Mouse (Mus musculus): ENCODE results near the gene Epor. TPM values are rescaled to one million over a fixed set of nuclear protein-coding genes. Genes with fewer than 3 reads are reported as not detected.

The Epor gene
- polyA plus RNA-seq, 1 experiment: 1.1 TPM

DNA sequence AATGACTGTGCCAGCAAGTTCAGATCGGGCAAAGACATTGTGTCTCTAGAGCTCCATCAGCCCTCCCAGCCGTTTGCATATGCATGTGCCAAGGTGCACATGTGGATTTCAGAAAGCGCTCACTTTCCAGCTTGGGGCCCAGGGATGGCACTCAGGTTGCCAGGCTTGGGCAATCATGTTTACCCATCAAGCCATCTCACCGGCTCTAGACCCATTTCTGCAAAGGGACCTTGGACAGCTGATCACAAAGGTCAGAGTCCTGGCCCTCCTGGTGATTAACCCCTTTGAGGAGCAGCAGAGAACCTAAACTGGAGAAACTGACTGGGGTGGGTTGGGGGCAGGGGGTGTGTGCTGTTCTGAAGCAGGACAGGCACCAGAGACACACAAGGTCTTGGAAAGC is 28.9 kb upstream of the Epor start:
- Histone ChIP-seq H3K27ac (ENCODE audit: insufficient read depth, low read depth, low read length) (no peak overlapping the region), H3K4me3 (ENCODE audit: insufficient read depth, low read length) (no peak overlapping the region), H3K4me1 (ENCODE audit: control insufficient read depth, insufficient read depth, low read length) (0 out of 2 replicates have a peak, but pooled peaks cover 2% of the 10 kb centered on the region)
- no peak for TF ChIP-seq POLR2A (IDR thresholded peaks at IDR 0.05; ENCODE audit: borderline replicate concordance, low read depth, low read length)
- no peak for TF ChIP-seq CTCF (IDR thresholded peaks at IDR 0.05; ENCODE audit: low read depth, low read length)

DNA sequence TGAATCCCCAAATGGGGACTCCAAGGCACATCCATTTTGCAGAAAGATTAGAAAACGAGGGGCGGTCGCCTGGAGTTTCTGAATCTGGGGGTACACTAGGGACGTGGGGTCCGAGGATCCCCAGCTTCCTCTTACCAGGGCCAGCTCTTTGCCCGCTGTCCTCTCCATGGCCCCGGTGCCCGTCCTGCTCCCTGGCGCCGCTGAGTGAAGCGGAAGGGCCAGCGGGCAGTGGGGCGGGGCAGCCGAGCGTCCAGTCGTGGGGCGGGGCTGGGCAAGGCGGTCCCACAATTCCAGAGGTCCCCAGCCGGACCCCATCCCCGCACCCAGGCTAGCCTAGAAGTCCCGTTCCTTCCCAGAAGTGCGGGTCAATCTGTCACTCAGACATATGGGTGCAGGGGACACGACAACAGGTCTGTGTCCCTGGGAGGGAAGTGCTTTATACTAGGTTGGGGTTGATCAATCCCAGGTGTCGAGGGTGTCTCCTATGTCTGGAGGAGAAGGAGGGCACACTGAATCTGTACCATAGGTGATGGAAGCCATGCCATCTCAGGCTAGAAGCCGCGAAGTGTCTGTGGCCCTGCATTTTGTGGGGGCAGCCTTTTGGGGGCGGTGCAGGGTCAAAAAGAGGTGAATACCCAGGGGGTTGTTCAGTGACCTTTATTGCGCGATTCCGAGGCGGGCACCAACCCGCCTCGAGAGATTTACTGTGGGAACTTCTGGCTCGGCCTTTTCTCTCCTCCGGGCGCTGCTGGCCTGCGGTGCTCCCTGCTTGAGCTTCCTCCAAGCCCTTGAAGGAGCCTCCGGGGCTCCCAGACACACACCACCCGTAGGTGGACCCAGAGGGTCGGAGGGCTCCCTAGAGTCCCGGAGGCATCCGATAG is 26.2 kb upstream of the Epor start, which contains the start of gene Rgl3:
Rgl3 (minus strand) TSS at position 217 of the 881 bp plus-strand sequence.
- H3K27ac ChIP-seq (ENCODE audit: insufficient read depth, low read depth, low read length): no peak within 1 kb of the TSS
- 0 out of 2 replicates have a peak, but pooled peaks cover 2% of the 10 kb centered on the region for H3K4me1 ChIP-seq (ENCODE audit: control insufficient read depth, insufficient read depth, low read length)
- peak within 1 kb of the TSS; percentile 62 for H3K4me3 ChIP-seq (ENCODE audit: insufficient read depth, low read length)
- TF ChIP-seq CTCF (IDR thresholded peaks at IDR 0.05; ENCODE audit: low read depth, low read length): no peak
- TF ChIP-seq POLR2A (IDR thresholded peaks at IDR 0.05; ENCODE audit: borderline replicate concordance, low read depth, low read length): no peak

DNA sequence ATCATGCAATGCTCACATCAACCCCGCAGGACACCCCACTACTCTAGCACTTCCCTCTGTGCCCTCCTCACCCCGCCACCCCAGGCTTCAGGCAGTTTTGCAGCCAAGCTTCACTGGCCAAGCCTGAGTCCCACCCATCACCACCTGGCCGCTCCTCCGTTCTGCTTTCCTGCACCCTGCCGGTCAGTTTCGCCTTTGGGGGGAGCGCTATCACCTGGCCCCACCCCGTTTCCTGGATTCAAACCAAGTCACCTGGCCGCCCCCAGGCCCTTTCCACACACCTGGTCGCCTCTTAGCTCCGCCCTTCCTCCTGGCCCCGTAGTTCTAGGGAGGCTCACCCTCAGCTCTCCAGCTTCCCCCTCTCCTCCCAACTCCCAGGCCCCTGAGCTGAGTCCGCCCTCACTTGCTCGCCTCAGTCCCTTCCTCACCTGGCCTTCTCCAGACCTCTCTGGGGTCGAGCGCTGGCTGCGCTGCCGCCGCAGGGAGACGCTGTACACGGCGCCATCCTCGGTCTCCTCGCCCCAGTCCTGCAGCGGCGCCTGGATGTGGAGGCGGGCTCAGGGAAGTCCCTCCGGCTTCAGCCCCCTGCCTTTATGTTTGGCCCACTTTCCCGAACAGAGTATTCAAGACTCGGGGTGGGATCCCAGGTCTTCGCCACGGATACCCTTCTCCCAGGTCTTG is 25.3 kb upstream of the Epor start:
- Histone ChIP-seq H3K4me1 (ENCODE audit: control insufficient read depth, insufficient read depth, low read length) (0 out of 2 replicates have a peak, but pooled peaks cover 2% of the 10 kb centered on the region), H3K27ac (ENCODE audit: insufficient read depth, low read depth, low read length) (no peak overlapping the region), H3K4me3 (ENCODE audit: insufficient read depth, low read length) (peak overlapping the region; percentile 62)
- TF ChIP-seq POLR2A (IDR thresholded peaks at IDR 0.05; ENCODE audit: borderline replicate concordance, low read depth, low read length) (no peak), CTCF (IDR thresholded peaks at IDR 0.05; ENCODE audit: low read depth, low read length) (no peak)

DNA sequence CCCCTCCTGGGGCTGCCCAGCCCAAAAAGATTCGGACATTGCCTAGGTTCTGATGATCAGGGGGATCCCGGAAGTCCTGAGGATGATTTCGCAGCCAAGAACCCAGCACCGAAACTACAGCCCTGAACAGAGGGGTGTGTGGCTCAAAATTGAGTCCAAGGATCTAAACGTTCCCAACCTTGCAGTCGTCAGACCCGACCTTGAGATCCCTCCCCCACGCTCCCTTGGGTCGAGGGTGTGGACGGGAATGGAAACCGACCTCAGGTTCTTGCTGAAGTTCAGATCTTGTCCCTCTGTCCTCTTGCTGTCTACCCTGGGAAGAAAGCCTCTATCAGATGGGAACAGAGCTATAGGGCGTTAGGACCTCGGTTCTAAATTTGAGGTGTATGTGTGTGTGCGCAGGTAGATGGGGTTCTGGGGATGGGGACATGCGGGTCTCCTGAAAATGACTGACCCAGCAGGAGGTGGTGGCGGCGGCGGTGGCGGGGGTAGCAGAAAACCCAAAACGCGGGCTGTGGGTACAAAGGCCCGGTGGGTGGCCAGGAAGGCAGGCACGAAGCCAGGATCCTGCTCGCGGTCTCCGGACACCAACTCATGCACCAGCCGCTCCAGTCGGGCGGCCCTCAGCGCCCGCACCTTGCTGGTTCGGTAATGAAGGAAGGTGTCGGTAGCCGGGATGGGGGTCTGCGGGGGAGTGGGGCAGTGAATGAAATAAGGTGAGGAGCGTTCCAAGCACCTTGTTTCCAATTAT is 24.5 kb upstream of the Epor start:
- no peak for TF ChIP-seq CTCF (IDR thresholded peaks at IDR 0.05; ENCODE audit: low read depth, low read length)
- no peak for TF ChIP-seq POLR2A (IDR thresholded peaks at IDR 0.05; ENCODE audit: borderline replicate concordance, low read depth, low read length)
- no peak overlapping the region for H3K27ac ChIP-seq (ENCODE audit: insufficient read depth, low read depth, low read length)
- no peak overlapping the region for H3K4me3 ChIP-seq (ENCODE audit: insufficient read depth, low read length)
- H3K4me1 ChIP-seq (ENCODE audit: control insufficient read depth, insufficient read depth, low read length): 0 out of 2 replicates have a peak, but pooled peaks cover 2% of the 10 kb centered on the region

DNA sequence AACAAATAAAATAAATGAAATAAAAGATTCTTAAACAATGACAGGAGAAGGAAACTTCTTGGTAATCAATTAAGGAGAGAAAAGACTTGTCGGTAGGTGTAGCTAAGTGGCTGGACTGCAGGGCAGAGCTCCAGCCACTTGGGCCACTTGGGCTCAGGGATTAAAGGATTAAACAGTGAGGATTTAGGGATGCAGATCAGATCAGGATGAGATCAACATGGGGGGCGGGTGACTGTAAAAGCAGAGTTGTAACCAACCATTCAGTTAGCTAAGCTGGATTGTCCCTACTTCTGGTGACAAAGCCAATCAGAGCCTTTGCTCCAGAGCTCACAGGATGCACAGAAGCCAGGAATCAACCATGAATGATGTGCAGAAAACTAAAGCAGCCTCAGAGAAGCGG is 20.6 kb upstream of the Epor start:
- no peak overlapping the region for H3K27ac ChIP-seq (ENCODE audit: insufficient read depth, low read depth, low read length)
- H3K4me3 ChIP-seq (ENCODE audit: insufficient read depth, low read length): no peak overlapping the region
- TF ChIP-seq POLR2A (IDR thresholded peaks at IDR 0.05; ENCODE audit: borderline replicate concordance, low read depth, low read length) (no peak), CTCF (IDR thresholded peaks at IDR 0.05; ENCODE audit: low read depth, low read length) (no peak)
- no peaks in the 10 kb centered on the region for H3K4me1 ChIP-seq (ENCODE audit: control insufficient read depth, insufficient read depth, low read length)

DNA sequence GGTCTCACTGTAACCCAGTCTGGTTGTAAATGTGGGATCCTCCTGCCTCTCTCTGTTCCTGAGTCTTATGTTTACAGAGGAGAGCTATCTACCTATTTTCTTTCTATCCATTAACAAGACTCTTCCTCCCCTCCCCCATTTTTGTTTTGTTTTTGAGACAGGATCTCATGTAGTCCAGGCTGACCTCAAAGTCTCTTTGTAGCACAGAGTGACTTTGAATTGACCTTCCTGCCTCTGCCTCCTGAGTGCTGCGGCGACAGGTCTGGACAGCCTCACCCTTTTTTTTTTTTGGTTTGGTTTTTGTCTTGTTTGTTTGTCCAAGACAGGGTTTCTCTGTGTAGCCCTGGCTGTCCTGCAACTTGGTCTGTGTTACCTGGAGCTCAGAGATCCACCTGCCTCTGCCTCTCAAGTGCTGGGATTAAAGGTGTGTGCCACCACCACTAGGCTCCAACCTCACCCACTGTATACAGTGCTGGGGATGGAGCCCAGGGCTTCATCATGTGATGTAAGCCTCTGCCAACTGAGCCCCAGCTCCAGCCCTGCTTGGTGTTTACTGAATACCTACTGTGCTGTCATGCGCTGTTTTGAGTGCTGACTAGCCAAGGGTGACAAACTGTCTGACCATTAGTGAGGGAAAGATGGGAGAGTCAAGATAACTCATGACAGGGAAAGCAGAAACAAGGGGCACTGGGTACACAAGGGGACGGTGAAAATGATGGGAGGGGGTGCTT is 15.3 kb upstream of the Epor start:
- Histone ChIP-seq H3K4me3 (ENCODE audit: insufficient read depth, low read length) (no peak overlapping the region), H3K27ac (ENCODE audit: insufficient read depth, low read depth, low read length) (no peak overlapping the region), H3K4me1 (ENCODE audit: control insufficient read depth, insufficient read depth, low read length) (no peaks in the 10 kb centered on the region)
- TF ChIP-seq CTCF (IDR thresholded peaks at IDR 0.05; ENCODE audit: low read depth, low read length) (no peak), POLR2A (IDR thresholded peaks at IDR 0.05; ENCODE audit: borderline replicate concordance, low read depth, low read length) (no peak)

DNA sequence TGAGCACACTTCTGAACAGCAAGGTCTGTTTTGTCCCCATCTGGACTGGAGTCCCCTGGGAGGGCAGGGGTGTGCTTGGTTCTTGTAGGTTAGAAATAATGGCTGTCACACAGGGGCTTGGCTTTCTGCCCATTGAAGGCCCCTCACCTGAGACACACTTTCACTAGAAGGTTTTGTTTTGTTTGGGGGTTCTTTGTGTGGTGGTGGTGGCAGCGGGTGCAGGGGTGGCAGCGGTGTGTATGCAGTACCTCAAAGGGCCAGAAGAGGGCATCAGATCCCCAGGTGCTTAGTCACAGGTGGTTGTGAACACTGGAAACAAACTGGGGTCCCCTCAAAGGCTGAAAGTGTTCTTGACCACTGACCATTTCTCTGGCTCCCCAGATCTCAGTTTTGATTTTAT is 14.7 kb upstream of the Epor start:
- Histone ChIP-seq H3K4me3 (ENCODE audit: insufficient read depth, low read length) (no peak overlapping the region), H3K4me1 (ENCODE audit: control insufficient read depth, insufficient read depth, low read length) (no peaks in the 10 kb centered on the region), H3K27ac (ENCODE audit: insufficient read depth, low read depth, low read length) (no peak overlapping the region)
- TF ChIP-seq POLR2A (IDR thresholded peaks at IDR 0.05; ENCODE audit: borderline replicate concordance, low read depth, low read length) (no peak), CTCF (IDR thresholded peaks at IDR 0.05; ENCODE audit: low read depth, low read length) (peak; percentile 62)

DNA sequence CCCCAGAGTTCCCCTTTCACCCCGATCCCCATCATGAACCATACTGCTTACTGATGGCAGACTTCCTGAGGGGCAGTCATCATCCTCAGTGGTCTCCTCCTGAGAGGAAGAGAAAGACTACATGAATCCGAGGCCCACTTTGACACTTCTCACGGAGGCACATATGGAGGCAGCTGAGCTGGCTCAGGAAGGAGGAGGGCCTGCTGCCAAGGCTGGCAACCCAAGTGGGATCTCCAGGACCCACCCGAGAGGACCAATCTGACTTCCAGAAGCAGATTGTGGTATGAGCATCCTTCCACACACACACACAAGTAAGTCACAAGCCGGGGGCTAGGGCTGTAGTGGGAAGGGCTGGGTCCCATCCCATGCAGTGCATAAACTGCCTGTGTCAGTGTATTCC is 14.0 kb upstream of the Epor start:
- Histone ChIP-seq H3K4me1 (ENCODE audit: control insufficient read depth, insufficient read depth, low read length) (no peaks in the 10 kb centered on the region), H3K27ac (ENCODE audit: insufficient read depth, low read depth, low read length) (no peak overlapping the region), H3K4me3 (ENCODE audit: insufficient read depth, low read length) (no peak overlapping the region)
- no peak for TF ChIP-seq CTCF (IDR thresholded peaks at IDR 0.05; ENCODE audit: low read depth, low read length)
- TF ChIP-seq POLR2A (IDR thresholded peaks at IDR 0.05; ENCODE audit: borderline replicate concordance, low read depth, low read length): no peak

DNA sequence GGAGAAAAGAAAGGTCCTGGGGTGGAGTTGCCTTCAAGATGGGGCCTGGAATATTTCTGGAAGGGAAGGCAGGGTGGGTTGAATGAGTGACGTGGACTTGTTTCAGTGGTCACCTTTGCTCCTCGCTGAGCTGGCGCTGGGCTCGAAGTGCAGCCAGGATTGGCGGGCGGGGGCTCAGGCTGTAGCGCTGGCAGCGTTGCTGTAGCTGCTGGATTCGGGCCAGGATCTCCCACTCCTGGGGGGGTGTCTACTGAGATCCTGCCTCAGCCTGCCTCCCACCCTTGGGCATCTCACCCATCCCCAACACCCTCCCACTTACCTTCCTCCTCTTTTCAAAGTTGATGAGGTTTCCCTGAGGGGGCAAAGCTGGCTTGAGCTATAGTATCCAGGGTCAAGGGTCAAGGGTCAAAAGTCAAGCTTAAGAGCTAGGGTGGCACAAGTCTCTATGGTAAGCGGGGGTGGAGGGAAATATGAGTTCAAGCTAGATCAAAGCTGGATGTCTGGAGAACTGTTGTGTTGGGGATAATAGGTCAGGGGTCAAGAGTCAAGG is 13.4 kb upstream of the Epor start:
- no peak overlapping the region for H3K27ac ChIP-seq (ENCODE audit: insufficient read depth, low read depth, low read length)
- TF ChIP-seq CTCF (IDR thresholded peaks at IDR 0.05; ENCODE audit: low read depth, low read length) (no peak), POLR2A (IDR thresholded peaks at IDR 0.05; ENCODE audit: borderline replicate concordance, low read depth, low read length) (no peak)

More for the DNA sequence above, 13.4 kb upstream of the Epor start:
- Histone ChIP-seq H3K4me1 (ENCODE audit: control insufficient read depth, insufficient read depth, low read length) (no peaks in the 10 kb centered on the region), H3K4me3 (ENCODE audit: insufficient read depth, low read length) (no peak overlapping the region)

Measured in bone marrow macrophage, adult 2 months (primary cell).